Mouse (Mus musculus): ENCODE results near the gene Cnbp.

Cnbp gene

GRCm38 (mm10) chr6:87850900-87851614 is at the start of gene Cnbp:
TSS of gene Cnbp (minus strand) at chr6:87851106.
- peak; percentile 89 for DNase-seq (ENCODE audit: low read depth)

GRCm38 (mm10) chr6:87898028-87898427 is 47.1 kb upstream of the Cnbp start:
- DNase-seq (ENCODE audit: low read depth) = no peak

- no peak for DNase-seq (ENCODE audit: low read depth)
Measured at GRCm38 (mm10) chr6:87893931-87894330, 43.0 kb upstream of the Cnbp start.

GRCm38 (mm10) chr6:87887594-87888233 is 36.8 kb upstream of the Cnbp start, which contains the start of gene Copg1:
TSS of gene Copg1 (plus strand) at chr6:87887814.
- DNase-seq (ENCODE audit: low read depth) = peak; percentile 99

GRCm38 (mm10) chr6:87886721-87887120 is 35.8 kb upstream of the Cnbp start:
- no peak for DNase-seq (ENCODE audit: low read depth)

GRCm38 (mm10) chr6:87882816-87883215 is 31.9 kb upstream of the Cnbp start:
- no peak for DNase-seq (ENCODE audit: low read depth)

GRCm38 (mm10) chr6:87882221-87882620 is 31.3 kb upstream of the Cnbp start:
- DNase-seq (ENCODE audit: low read depth) = no peak

GRCm38 (mm10) chr6:87879628-87880027 is 28.7 kb upstream of the Cnbp start:
- DNase-seq (ENCODE audit: low read depth) = no peak

GRCm38 (mm10) chr6:87879010-87879409 is 28.1 kb upstream of the Cnbp start:
- DNase-seq (ENCODE audit: low read depth) = no peak

GRCm38 (mm10) chr6:87876068-87876643 is 25.2 kb upstream of the Cnbp start:
- no peak for DNase-seq (ENCODE audit: low read depth)

- DNase-seq (ENCODE audit: low read depth) = no peak
Measured at GRCm38 (mm10) chr6:87875562-87875961, 24.7 kb upstream of the Cnbp start.

GRCm38 (mm10) chr6:87875083-87875482 is 24.2 kb upstream of the Cnbp start:
- peak; percentile 96 for DNase-seq (ENCODE audit: low read depth)

GRCm38 (mm10) chr6:87873963-87874362 is 23.1 kb upstream of the Cnbp start:
- DNase-seq (ENCODE audit: low read depth) = no peak

GRCm38 (mm10) chr6:87873104-87873503 is 22.2 kb upstream of the Cnbp start:
- no peak for DNase-seq (ENCODE audit: low read depth)

GRCm38 (mm10) chr6:87871240-87871639 is 20.3 kb upstream of the Cnbp start:
- no peak for DNase-seq (ENCODE audit: low read depth)

- no peak for DNase-seq (ENCODE audit: low read depth)
Measured at GRCm38 (mm10) chr6:87870440-87870839, 19.5 kb upstream of the Cnbp start.

- peak; percentile 96 for DNase-seq (ENCODE audit: low read depth)
Measured at GRCm38 (mm10) chr6:87868871-87869506, 18.1 kb upstream of the Cnbp start.

- no peak for DNase-seq (ENCODE audit: low read depth)
Measured at GRCm38 (mm10) chr6:87867256-87867655, 16.4 kb upstream of the Cnbp start.

- DNase-seq (ENCODE audit: low read depth) = no peak
Measured at GRCm38 (mm10) chr6:87866211-87866610, 15.3 kb upstream of the Cnbp start.

GRCm38 (mm10) chr6:87857071-87857470 is 6.2 kb upstream of the Cnbp start:
- DNase-seq (ENCODE audit: low read depth) = no peak

GRCm38 (mm10) chr6:87853446-87853845 is 2.5 kb upstream of the Cnbp start:
- DNase-seq (ENCODE audit: low read depth) = no peak

GRCm38 (mm10) chr6:87851871-87852270 is 965 bp upstream of the Cnbp start:
- DNase-seq (ENCODE audit: low read depth) = no peak

Measured in fibroblast of lung, adult 2 months (primary cell).